Mouse (Mus musculus): ENCODE data around the gene 2810408A11Rik. TPM values are rescaled to one million over a fixed set of nuclear protein-coding genes. Genes with fewer than 3 reads are reported as not detected.

2810408A11Rik gene
- polyA plus RNA-seq, 1 experiment from 2014 or later: 13.0 TPM

GRCm38 (mm10) chr11:69922796-69923195 is 22.0 kb upstream of the 2810408A11Rik start:
- H3K4me2 ChIP-seq (ENCODE audit: low read length): no peak overlapping the region

GRCm38 (mm10) chr11:69922012-69922756 is 21.4 kb upstream of the 2810408A11Rik start:
- H3K27ac ChIP-seq: peak overlapping the region; percentile 95
- H3K9me3 ChIP-seq (replicated peaks; ENCODE audit: low read length): no peaks in the 10 kb centered on the region
- peak overlapping the region; percentile 66 for H3K9ac ChIP-seq (ENCODE audit: low read depth, low read length)
- peak; percentile 71 for DNase-seq (ENCODE audit: low spot score)
- peak overlapping the region; percentile 47 for H3K4me3 ChIP-seq (replicated peaks; ENCODE audit: low read depth, low read length)
- peak; percentile 44 for TF ChIP-seq CTCF (IDR thresholded peaks at IDR 0.05; ENCODE audit: low read depth)
- 2% methylated on average over 12 of the region's 12 CpGs for WGBS
- no peaks in the 10 kb centered on the region for H3K27me3 ChIP-seq (ENCODE audit: insufficient read depth, low read length)
- peaks cover 11% of the 10 kb centered on the region for H3K4me1 ChIP-seq (replicated peaks; ENCODE audit: insufficient read depth, low read length)
- peaks cover 17% of the 10 kb centered on the region for H3K36me3 ChIP-seq (ENCODE audit: insufficient read depth, low read length)
- peak overlapping the region; percentile 64 for H3K4me2 ChIP-seq (ENCODE audit: low read length)
- ATAC-seq (replicated peaks; ENCODE audit: low FRiP score, low read depth): no peak

More at GRCm38 (mm10) chr11:69922796-69923195, 22.0 kb upstream of the 2810408A11Rik start:
- Histone ChIP-seq H3K27me3 (ENCODE audit: insufficient read depth, low read length) (no peaks in the 10 kb centered on the region), H3K36me3 (ENCODE audit: insufficient read depth, low read length) (peaks cover 11% of the 10 kb centered on the region; the same call in 1 of the 2 replicates), H3K27ac (peak overlapping the region; percentile 95), H3K4me1 (replicated peaks; ENCODE audit: insufficient read depth, low read length) (peaks cover 11% of the 10 kb centered on the region), H3K9me3 (replicated peaks; ENCODE audit: low read length) (no peaks in the 10 kb centered on the region), H3K4me3 (replicated peaks; ENCODE audit: low read depth, low read length) (no peak overlapping the region), H3K9ac (ENCODE audit: low read depth, low read length) (no peak overlapping the region)
- ATAC-seq (replicated peaks; ENCODE audit: low FRiP score, low read depth) (no peak), DNase-seq (ENCODE audit: low spot score) (no peak)
- 57% methylated on average over 3 of the region's 3 CpGs for WGBS
- no peak for TF ChIP-seq CTCF (IDR thresholded peaks at IDR 0.05; ENCODE audit: low read depth)

GRCm38 (mm10) chr11:69921114-69922011 is 20.6 kb upstream of the 2810408A11Rik start, which contains the start of gene Eif5a:
TSS of gene Eif5a (minus strand) at chr11:69921958.
- Histone ChIP-seq H3K9ac (ENCODE audit: low read depth, low read length) (peak within 1 kb of the TSS; percentile 98), H3K9me3 (replicated peaks; ENCODE audit: low read length) (no peaks in the 10 kb centered on the region), H3K27me3 (ENCODE audit: insufficient read depth, low read length) (no peaks in the 10 kb centered on the region), H3K36me3 (ENCODE audit: insufficient read depth, low read length) (peaks cover 22% of the 10 kb centered on the region), H3K4me2 (ENCODE audit: low read length) (peak within 1 kb of the TSS; percentile 71), H3K4me1 (replicated peaks; ENCODE audit: insufficient read depth, low read length) (peaks cover 11% of the 10 kb centered on the region), H3K4me3 (replicated peaks; ENCODE audit: low read depth, low read length) (peak within 1 kb of the TSS; percentile 92), H3K27ac (peak within 1 kb of the TSS; percentile 96)
- DNase-seq (ENCODE audit: low spot score): peak; percentile 100
- WGBS: under 1% methylated on average over 75 of the region's 78 CpGs
- peak; percentile 71 for TF ChIP-seq CTCF (IDR thresholded peaks at IDR 0.05; ENCODE audit: low read depth)
- ATAC-seq (replicated peaks; ENCODE audit: low FRiP score, low read depth): peak; percentile 93

GRCm38 (mm10) chr11:69920266-69921031 is 19.7 kb upstream of the 2810408A11Rik start:
- Histone ChIP-seq H3K9me3 (replicated peaks; ENCODE audit: low read length) (no peaks in the 10 kb centered on the region), H3K4me3 (replicated peaks; ENCODE audit: low read depth, low read length) (peak overlapping the region; percentile 92), H3K27ac (peak overlapping the region; percentile 96), H3K27me3 (ENCODE audit: insufficient read depth, low read length) (no peaks in the 10 kb centered on the region), H3K36me3 (ENCODE audit: insufficient read depth, low read length) (peaks cover 31% of the 10 kb centered on the region), H3K4me2 (ENCODE audit: low read length) (peak overlapping the region; percentile 71), H3K9ac (ENCODE audit: low read depth, low read length) (peak overlapping the region; percentile 98), H3K4me1 (replicated peaks; ENCODE audit: insufficient read depth, low read length) (peaks cover 11% of the 10 kb centered on the region)
- ATAC-seq (replicated peaks; ENCODE audit: low FRiP score, low read depth) (peak; percentile 37), DNase-seq (ENCODE audit: low spot score) (peak; percentile 28)
- TF ChIP-seq CTCF (IDR thresholded peaks at IDR 0.05; ENCODE audit: low read depth): no peak
- WGBS: under 1% methylated on average over 53 of the region's 65 CpGs

GRCm38 (mm10) chr11:69919661-69920265 is 19.0 kb upstream of the 2810408A11Rik start:
- no peak for TF ChIP-seq CTCF (IDR thresholded peaks at IDR 0.05; ENCODE audit: low read depth)
- Histone ChIP-seq H3K4me2 (ENCODE audit: low read length) (peak overlapping the region; percentile 71), H3K36me3 (ENCODE audit: insufficient read depth, low read length) (peaks cover 33% of the 10 kb centered on the region), H3K27ac (peak overlapping the region; percentile 96), H3K9ac (ENCODE audit: low read depth, low read length) (peak overlapping the region; percentile 98), H3K27me3 (ENCODE audit: insufficient read depth, low read length) (no peaks in the 10 kb centered on the region), H3K4me3 (replicated peaks; ENCODE audit: low read depth, low read length) (peak overlapping the region; percentile 92), H3K4me1 (replicated peaks; ENCODE audit: insufficient read depth, low read length) (peaks cover 15% of the 10 kb centered on the region), H3K9me3 (replicated peaks; ENCODE audit: low read length) (no peaks in the 10 kb centered on the region)
- DNase-seq (ENCODE audit: low spot score) (peak; percentile 87), ATAC-seq (replicated peaks; ENCODE audit: low FRiP score, low read depth) (peak; percentile 27)
- WGBS: 0% methylated on average over 17 of the region's 17 CpGs
